Mouse (Mus musculus) MEL-GATA-1-ER (cell line): ENCODE data around the gene Gm20388.

Experiments
- DNase-seq: peaks from one replicate; pipeline ENCODE4 v3.0.0-alpha.2; 2012; ENCODE audit warnings: low read depth; ENCODE audit errors: extremely low read depth

Gene Gm20388

DNA sequence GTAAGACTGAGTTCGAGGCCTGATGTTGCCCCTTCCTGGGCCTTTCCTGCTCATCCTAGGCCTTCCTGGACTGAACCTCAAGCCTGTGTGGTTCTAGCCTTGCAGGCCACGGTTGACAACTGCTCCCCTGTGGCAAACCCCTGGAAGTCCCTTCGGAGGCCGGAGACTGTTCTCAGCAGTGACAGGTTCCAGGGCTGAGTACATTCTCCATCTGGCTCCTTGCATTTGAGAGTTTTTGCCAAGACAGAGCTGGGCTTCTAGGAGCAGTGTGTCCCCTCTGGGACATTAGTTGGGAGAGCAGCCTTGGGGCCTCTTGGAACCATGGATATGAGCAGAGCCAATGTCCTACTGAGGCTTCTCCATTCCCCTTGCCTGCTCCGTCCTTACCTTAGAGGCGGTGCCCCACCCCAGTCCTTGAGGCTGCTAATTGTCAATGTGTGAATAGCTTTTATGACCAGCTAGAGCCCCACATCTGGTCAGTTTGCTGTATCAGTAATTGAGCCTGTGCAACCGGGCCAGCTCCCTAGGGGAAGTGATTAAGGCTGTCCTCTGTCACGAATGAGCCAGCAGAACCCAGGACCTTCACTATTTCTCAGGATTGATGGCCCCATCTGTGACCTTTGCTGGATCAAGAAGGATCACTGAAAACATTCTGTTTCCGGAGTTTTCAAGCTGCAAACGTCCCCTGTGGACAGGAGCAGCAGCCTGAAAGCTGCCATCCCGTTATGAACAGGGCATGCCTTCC is 607.2 kb downstream of the Gm20388 start:
- DNase-seq, result no peak

DNA sequence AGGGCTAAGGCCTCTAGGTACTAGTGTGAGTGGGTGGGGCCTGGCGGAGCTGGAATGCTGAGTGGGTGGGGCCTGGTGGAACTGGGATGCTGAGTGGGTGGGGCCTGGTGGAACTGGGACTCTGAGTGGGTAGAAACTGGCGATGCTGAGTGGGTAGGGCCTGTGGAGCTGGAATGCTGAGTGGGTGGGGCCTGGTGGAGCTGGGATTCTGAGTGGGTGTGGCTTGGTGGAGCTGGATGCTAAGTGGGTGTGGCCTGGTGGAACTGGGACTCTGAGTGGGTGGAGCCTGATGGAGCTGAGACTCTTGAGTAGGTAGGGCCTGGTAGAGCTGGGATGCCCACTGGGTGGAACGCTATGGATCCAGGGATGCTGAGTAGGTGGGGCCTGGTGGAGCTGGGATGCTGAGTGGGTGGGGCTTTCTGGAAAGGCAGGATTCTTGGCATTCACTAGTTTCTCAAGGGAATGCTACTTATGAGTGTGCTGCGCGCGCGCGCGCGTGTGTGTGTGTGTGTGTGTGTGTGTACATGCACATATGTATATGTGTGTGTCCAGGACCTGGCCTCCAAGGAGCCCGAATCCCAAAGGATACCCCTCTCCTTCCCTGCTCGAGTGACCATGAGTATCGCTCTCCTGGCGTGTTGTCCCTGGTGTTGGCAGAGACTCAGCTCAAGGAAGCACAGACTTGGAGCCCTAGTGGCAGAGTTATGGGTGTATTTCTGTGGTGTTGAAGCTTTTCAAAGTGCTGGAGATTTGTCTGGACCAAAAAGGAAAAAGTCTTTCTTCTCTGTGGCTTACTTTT is 608.3 kb downstream of the Gm20388 start:
- DNase-seq, result no peak

DNA sequence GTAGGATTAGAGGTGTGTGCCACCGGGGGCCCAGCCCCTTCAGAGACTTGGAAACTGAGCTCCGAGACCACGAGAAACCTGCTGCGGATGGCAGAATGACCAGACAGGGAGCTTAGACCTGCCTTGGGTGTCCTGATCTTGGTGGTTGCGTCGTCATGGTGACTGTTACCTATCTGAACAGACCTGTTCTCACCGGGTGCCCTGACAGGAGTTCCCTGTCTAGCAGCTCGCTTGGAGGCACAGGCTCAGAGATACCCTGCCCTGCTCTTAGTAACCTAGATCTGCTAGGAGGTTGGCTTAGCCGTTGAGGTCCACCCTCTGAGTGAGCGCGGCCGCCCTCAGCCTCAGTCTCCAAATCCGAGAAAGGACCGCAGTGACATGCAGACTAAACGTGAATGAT is 609.6 kb downstream of the Gm20388 start:
- no peak for DNase-seq

DNA sequence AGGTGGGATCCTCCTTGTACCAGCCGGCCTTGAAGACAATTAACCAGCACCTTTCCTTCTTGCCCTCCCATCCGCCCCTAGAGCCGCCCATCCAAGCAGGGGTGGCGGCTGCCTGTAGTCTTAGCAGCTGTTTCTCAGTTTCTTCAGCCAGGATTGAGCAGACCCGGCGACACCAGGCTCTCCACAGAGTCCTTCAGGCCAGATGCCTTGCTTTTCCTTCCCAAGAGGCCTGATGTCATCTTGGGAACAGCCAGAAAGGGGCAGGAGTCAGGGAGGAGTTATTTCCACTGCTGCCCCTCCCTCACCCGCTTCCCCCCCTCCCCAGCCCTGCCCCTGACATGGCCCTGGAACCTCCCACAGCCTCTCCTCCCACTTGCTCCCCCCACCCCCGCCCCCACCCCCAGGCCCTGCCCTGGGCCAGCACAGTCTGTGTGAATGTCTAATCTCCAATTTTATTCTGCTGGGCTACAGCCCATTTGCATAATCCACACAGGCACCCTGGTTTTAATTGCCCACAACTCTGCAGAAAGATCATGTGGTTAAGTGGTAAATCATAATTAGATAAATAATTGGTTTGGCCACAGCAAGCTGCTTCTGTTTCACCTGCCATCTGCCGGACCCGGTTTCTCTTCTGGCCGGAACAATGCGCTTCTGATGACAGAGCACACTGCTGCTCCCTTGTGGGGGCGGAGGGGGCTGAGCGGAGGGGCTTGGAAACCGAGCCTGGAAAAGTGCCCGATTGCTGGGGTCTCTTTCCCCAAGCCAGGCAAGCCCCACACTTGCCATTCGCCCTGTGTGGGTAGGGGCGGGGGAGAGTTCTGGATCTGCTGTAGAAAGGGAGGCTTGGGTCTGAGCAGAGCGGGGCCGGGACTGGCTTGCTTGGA is 610.3 kb downstream of the Gm20388 start:
- DNase-seq, result no peak

DNA sequence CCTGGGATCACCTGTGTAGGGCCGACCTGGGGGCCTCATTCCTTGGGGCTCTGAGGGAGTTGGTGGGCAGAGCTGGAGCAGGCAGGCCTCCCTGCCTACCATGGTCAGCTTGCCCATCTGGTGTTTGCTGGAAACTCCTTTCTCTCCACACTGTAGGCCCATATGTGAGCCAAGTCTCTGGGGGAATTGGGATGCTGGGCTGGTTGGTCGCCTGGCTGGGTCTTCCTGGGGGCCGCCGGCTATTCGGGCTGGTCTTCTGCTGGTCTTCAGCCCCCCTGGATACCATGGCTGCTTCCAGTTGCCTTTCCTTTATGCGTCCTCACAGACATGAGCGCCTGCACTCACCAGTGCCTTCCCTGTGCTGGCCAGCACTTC is 610.9 kb downstream of the Gm20388 start:
- no peak for DNase-seq

DNA sequence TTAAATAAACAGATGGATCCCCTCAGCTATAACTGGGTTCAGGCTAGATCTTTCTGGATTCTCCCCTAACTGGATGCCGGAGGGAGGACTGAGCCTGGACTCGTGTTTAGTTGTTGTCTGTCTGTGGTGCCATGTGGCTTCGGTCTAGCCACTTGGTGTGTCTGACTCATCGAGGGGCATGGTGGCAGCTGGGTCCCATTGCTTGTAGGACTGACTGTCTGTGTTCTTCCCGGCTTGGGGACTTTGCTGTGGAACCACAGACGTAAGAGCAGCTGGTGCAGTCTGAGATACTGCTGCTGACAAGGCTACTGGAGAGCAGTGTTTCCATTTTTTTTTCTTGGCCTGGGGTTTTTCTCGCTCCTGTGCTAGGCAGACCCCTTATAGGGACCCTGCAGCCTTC is 613.0 kb downstream of the Gm20388 start:
- no peak for DNase-seq

DNA sequence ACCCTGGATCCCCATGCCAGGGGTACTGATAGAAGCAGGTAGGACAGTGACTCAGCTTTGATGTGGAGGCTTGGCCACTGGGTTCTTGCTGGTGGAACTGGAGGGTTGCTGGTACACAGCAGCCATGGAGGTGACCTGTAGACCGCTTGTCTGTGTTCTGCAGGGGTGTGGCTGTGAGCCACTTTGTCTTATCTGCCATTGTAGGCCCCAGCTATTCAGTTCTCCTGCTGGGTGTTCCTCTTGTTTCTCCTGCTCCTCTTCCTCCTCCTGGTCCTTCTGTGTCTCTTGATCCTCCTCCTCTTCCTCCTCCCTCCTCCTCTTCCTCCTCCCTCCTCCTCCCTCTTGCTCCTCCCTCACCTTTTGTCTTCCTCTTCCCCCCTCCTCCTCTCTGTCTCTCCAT is 614.5 kb downstream of the Gm20388 start:
- no peak for DNase-seq

DNA sequence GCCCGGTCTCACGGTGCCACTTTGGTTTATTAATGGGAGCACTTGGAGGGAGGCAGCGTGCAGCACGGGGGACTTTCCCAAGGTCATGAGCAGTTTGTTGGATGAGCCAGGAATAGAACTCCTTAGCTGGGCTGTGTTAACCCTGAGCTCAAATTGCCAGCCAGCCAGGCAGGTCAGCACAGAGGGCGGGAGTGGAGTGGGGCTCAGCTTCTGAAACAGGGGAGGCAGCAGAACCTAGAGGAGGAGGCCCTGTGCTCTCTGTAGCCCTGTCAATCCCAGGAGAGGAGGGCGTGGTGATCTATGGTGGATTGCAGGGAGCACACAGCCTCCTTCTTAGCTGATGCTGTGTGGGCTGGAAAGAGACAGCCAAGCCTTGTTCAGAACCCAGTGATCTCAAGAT is 615.2 kb downstream of the Gm20388 start:
- DNase-seq, result no peak

DNA sequence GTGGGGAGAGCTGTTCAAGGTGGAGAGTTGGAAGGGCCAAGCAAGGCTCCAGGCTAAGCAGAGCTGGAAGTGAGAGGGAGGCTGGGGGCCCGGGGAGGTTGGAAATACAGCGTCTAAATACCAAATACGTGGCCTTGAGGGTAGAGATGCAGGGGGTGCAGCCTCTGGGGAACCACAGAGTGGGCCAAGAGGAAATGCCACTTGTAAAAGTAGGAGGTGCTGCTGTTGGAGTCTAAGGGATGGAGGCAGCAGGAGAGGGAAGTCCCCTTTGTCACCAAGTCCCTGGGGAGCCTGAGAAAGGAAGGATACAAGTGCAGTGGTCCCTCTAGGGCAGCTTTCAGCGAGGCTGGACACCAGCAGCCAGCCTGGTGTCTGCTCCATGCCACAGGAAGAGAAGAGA is 615.9 kb downstream of the Gm20388 start:
- no peak for DNase-seq

DNA sequence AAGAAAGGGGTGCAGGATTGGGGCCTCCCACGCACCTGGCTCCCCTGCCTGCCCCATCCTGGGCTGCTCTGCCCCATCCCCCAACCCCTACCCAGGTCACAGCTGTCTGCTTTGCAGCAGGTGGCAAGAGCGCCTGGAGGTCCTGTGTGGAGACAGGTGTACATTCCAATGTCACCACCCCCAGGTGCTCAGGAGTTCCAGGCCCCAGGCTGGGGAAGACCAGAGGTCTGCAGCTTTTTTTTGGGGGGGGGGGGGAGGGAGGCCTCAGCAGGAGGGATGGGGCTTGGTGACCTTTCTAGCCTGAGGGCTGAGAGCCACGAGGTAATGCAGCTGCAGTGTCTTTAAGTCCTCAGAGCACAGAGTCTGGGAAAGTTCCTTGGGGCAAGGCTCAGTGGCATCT is 617.7 kb downstream of the Gm20388 start:
- DNase-seq, result no peak

DNA sequence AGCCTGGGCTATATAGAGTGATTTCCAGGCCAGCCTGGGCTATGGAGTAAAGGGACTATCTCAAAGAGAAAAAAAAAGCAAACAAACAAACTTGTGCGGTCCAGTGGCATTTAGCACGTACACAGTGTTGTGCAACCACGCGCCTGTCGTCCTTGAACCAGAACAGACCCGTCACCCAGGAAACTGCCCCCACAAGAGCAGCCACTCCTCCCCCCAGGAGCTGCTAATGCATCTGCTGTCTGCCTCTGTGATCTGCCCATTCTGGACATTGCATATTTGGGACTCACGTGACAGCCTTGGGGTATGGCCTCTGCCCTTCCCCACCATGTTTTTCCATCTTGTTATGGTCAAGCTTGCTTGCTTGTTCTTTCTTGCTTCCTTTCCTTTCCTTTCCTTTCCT is 618.6 kb downstream of the Gm20388 start:
- no peak for DNase-seq

DNA sequence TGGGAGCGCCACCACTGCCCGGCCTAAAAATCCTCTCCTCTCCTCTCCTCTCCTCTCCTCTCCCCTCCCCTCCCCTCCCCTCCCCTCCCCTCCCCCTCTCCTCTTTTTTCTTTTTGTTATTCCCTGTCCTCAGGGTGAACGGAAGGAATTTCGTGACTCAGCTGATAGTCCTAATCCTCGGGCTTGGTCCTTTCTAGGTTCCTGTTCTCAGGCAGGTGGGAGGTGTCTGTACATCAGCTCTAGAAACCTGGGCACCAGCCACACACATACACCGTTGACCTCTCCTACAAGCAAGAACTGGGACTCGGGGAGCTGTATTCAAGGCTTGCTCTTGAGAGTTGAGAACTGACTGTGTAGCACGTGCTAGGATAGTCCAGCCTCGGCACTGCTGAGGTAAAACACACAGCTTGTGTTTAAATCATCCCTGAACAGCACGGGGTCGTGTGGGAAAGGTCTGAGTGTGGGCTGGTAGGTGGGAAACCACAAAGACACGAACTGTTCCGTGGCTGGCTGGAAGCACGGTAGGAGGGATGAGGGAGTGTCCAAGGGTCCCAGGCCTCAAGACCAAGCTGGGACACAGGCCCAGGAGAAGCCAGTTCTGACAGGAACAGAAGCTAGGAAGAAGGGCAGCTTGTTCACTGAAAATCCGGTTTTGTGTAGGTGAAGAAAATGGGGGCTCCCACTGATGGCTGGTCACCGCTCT is 620.5 kb downstream of the Gm20388 start:
- no peak for DNase-seq

DNA sequence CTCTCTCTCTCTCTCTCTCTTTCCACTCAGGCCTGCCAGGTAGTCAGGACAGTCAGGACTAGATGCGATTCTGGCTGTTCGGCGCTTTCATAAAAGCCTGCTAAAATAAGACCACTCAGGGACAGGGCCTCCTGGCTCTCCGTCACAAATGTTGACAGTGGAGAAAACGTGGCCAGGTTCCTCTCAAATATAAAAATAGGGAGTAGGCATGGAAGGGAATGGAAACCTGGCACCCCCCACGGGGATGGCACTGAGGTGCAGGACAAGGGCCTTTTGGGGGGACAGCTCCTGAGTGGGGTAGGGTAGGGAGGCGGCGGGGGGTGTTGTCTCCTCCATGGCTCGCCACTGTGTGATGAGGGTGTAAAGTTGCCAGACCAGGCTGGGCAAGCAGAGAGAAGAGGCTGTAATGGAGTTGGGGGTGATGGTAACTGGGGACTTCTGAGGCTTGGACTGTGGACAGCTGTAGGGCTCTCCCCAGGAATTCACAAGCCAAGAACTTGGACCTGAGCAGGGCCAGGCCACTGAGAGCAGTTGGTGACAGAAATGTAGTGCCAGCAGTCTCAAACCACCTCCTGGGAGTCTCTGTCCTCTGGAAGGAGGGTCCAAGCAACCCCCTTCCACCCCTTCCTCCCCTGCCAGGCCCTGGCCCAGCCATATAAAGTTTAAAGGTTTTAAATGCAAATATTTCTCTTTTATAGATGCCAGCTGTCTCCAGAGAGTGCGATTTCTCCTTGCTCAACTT is 621.3 kb downstream of the Gm20388 start:
- no peak for DNase-seq

DNA sequence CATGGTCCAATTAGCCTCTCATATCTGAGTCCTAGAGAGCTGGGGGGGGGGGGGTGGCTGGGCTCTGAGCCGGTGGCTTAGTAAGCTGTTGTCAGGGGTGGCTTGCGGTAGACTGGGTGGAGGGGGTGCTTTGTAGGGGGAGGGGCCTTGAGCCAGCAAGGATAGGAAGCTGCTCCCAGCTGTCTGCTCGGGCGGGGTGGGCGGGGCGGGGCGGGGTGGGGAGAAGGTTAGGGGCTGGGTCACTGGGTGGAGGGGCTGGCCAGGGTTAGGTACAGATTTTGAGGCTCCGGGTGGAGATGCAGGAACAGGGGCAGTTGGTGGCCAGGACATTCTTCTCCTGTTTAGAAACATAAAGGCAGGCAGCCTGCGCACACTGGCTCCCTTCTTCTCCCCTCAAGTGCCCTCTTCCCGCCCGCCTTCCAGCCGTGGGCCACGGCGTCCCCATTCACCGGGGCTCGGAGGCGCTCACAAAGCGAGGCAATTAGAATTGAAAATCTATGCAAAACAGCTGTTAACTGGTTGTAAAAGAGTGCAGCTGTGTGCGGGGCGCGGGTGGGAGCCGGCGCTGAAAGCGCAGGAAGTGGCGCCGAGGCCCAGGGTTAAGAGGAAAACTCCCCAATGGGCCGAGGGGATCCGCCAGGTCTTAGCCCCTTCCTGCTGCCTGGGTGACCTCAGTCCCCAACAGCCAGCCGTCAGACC is 622.0 kb downstream of the Gm20388 start:
- no peak for DNase-seq

DNA sequence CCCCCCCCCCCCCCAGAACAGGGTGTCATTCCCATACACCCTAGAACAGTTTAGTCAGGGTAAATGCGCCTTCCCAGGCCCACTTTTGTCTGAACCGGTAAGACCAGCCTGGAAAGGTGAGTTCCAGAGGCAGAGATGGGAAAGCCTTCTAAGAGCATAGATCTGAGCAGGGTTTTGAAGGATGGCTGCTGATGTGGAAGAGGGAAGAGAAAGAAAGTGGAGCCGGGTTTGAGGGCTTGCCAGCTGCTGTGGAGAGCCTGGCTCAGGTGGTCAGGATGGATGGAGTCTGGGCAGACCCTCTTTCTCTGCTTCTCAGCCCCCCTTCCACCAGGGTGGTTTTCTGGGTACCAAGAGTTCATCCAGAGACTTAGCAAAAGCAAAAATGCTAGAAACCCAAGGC is 622.7 kb downstream of the Gm20388 start:
- DNase-seq, result no peak

DNA sequence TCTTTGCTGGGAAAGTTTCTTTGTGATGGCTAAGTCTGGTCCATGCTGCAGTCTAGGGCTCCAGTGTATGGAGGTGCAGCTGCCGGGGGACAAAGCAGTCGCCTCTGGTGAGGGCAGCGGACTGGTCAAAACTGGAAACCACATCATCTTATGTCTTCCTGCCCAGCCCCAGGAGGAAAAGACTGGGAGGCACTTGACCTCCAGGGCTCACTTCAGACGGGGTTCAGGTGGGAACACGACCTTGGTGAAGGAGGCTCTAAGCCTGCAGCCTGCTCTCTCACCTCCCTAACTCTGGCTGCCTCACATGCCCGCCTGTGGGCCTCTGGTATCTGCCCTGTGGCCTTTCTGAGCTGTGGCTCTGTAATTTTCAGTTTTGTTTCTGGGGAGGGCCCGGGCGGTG is 623.4 kb downstream of the Gm20388 start:
- no peak for DNase-seq

DNA sequence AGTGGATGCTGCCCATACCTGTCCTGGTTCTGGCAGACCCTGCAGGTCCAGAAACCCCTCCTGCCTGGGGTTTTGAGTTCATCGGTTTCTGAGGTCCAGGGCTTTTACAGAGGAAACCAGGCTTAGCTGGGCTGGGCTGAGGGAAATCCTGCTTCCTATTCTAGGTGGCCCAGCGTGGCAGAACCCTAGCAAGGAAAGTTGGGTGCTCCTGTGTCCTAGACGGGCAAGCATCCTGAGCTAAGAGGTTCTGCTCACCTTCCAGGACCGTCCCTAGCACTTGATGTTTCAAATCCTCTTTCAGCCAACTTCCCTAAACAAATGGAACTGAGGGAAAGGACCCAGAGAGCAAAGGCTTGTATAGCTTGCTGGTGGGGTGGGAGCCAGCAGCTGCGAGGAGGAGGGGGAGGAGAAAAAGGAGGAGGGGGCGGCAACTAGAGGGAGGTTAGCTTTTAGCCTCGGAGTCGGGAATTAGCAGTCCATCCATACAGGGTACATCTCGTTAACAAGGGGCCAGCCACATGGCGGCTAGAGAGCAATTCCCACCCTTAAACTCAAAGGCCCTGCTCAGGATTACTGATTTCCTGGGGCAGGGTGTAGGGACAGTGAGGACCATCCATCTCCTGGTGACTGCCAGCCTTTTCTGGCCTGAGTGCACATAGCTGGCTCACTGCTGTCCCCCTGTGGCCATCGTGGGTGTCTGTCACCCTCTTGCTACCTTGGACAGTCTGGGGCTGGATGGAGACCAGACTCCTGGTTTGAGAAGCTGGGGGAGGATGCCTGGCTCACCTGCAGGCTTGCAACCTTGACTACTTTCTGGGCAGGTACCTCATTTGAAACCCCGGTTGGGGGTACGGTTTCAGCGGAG is 624.1 kb downstream of the Gm20388 start:
- DNase-seq, result peak; percentile 63

DNA sequence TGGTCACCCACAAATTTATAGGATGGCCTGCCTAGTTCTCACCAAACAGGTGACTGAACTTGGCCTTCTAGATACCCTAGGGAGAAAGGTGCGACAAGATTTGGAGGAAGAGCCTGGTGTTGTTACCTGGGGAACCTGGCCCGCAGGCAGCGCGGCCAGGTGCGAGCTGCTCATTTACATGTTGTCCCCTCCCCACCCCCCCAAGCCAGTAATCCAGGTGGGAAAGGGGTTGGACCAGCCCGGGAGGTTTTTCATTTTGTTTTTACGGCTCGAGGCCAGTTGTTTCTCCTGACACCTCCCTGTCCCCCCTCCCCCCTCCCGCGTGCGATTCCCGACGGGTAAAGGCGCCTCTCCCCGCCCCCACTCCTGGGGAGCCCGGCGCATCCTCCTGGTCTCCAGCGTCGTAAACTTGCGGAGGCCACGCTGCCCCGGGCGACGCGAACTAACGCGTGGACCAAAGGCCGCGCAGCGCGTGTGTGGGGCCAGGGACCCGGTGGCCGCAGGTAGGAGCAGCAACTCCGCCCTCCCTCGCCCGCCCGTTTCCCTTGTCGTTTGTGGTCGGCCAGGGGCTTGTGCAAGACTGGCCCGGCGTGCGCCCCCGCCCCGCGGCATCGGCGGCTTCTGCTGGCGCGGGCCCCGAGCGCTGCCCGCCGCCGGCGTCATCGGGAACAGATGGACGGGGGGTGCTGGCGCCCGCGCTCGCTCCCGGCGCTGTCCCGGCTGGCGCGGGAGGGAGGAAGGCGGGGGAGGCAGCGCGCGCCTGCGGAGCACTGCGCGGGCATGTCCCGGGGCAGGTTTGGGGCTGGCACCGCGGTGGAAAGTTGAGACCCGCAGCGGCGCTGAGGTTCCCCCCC is 625.0 kb downstream of the Gm20388 start:
- no peak for DNase-seq
